Mouse (Mus musculus) spleen, postnatal 36 days (tissue): ENCODE results near the gene Prkch.

Experiments
- DNase-seq, 2 experiments: peaks; one replicate each; pipeline ENCODE4 v3.0.0; 2022; ENCODE audit warnings: low spot score in 2 of 2, mixed read lengths in 1 of 2

Prkch gene

DNA sequence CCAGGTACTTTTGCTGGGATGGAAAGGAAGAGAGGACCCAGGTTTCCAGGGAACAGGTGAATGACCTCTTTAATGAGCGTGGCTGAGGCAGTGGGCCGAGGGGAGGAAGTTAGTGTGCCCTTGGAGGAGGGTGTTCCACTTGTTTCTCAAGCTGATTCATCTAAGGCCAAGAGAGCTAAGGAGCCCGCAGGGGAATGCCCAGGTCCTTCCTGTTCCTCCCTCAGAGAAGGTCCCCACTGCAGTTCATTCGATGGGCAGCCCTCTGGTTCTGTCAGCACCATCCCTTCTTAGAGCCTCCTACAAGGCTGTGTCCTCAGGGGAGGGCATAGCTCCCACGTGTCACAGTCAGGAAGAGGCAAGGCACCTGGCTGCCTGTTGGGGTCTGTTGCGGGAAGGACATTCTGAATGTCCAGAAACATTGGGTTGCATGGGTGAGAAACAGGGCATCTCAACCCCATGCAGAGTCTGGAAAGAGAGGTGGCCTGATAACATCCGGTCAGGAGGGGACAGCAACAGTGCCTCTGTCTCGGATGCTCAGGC lies 26.3 kb downstream of the Prkch start:
- no peak for DNase-seq

DNA sequence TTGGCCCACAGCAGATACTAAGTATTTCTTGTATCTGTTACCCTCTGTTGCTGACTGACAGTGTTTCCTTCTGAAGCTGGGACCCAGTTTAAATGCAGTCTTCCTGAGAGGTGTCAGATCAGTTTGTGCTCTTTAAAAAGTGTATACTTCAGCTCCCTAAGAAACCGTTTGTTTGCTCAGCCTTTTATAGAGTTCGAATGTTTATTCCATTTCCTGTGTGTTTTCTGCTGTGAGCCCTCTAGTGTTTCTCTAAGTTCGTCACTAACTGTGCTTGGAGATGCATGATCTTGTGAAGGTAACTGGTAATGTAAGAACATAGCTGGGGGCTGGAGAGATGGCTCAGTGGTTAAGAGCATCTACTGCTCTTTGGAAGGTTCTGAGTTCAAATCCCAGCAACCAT lies 27.1 kb downstream of the Prkch start:
- no peak for DNase-seq

DNA sequence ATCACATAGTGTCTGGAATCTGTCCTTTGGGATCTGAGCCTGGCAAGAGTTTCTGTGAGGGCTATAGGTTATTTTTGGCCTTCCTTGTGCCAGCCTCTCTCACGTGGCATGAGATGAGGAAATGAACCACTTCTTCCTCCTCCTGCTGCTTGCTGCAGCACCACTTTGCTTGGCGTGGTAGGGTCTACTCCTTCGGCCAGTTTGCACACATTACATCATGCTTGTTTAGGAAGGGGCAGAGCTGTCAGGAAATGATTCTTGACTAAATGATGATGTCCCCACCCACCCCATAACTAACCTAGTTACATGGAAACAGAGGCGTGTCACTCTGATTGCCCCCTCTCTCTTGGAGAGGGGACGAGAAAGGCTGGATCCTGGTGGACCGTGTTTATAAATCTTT lies 28.6 kb downstream of the Prkch start:
- DNase-seq: no peak

DNA sequence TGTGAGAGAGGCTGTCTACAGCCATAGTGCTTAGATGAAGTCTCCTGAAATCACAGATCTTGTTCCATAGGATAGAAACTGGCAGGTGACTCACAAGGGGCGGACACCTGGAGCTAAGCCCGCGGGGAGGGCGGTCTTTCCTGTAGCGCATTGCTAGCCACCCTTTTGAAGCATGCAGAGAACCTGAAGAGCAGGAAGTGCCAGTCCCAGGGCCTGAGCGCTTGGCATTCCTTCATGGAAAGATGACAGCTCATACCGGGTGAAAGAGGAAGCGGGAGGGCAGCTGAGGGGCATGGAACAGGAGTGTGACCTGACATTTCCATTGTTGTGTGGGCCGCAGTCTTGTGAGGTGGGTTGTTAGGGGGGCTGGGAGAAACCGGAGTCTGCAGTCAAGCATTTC lies 33.1 kb downstream of the Prkch start:
- no peak for DNase-seq

DNA sequence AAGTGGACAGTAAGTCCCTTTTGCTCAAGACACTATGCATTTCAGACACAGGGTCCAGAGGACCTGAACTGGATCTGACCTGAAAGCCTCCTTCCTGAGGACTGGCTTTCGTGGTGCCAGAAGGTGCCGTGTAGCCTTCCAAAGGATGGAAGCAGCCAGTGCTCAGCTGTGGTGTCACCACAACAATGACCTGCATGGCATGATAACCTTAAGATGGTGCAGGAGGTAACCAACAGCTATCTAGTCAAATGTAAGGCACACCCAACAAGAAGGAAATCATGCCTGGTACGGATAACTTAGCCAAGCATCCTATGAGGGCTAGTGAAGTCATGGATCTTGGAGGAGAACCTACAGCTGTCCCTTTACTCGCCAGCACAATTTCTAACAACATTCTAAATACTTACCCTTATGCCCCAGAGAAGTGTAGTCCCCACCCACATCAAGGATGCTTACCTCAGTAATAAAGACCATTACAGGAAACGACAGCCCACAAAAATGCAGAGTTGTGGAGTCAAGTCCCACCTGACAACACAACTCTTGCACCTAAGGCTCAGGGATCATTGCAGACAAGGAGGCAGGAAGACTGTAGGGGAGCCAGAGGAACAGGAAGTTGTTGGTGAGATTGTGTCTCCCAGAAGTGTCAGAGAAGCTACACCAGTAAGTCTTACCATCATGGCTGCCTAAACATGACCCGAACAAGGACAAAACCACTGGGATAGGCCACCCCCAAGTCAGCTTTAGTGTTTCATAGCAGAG lies 40.9 kb downstream of the Prkch start:
- DNase-seq: no peak

DNA sequence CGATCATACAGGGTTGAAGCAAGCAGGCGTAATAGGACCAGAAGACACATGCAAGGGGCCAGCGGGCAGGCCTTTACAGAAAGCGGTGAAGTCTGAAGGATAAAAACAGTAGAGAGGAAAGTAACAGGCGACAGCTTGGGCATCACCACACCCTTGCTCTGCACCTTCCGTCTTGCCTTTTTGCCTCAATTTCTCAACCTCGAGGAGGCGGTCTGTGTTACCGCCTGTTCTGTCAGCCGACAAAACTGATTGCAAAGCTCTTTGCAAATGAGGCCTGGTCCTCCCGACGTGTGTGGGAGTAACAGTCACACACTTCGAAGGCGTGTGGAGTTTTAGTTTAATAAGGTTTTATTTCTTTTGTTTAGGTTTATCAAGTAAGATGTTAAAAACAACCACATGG lies 43.3 kb downstream of the Prkch start:
- DNase-seq: no peak

DNA sequence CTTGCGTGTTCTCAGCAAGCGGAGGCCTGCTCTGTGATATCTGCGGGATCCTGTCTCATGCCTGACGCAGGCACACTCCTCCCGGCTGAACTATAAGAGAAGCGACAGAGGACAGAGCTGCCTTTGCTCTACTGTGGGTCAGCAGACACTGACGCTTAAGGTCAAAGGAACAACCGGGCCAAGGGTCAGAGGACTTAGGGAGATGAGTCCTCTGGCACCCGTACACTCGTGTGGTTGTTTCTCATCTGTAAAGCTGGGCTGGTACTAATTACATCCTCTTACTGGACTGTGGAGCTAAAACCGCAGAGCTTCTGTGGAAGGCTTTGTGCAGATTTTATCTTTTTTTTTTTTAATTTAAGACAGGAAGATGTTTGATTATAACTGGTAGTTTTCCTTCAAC lies 46.0 kb downstream of the Prkch start:
- DNase-seq: no peak

DNA sequence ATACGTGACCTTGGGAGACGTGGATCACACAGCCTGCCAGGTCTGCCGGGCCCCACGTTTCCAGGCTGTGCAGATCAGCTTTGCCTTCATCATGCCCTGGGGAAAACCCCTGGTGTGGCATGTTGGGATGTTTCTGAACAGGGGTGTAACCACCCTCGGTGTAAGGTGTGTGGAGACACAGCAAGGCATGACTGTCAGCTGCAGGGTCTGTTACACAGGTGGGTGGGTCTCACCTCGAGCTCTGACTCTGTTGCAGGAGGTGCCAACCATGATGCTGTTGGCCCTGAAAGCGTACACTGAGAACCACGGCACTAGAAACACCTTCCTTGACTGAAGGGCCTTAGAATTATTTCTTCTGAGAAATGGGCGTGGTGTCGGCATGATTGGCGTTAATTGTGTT lies 46.6 kb downstream of the Prkch start:
- DNase-seq: no peak

DNA sequence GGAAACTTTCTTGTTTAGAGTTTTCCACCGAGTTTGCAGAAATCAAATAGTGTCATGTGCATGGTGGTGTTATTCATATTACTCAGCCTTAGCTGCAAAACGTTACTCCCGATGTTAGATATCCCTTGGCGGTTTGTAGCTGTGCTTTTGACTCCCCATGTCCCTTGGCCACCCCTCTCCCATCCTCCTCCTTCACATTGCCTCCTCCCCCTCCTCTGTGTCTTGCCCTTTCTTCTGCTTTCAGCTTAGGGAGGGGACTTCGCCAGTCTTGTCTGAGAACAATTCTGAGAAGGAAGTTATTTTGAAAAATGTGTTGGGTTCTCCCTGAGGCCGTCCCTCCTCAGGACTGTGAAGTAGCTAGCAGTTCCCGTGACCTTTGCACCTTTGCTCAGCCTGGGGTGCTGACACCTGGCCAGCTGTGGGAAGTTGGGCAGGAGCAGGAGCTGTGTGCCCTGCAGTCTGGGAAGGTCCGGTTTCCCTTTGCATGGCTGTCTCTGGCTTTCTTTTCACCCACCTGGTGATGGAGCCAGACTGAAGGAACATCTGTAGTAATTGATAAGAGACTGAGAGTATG lies 48.2 kb downstream of the Prkch start:
- no peak for DNase-seq

DNA sequence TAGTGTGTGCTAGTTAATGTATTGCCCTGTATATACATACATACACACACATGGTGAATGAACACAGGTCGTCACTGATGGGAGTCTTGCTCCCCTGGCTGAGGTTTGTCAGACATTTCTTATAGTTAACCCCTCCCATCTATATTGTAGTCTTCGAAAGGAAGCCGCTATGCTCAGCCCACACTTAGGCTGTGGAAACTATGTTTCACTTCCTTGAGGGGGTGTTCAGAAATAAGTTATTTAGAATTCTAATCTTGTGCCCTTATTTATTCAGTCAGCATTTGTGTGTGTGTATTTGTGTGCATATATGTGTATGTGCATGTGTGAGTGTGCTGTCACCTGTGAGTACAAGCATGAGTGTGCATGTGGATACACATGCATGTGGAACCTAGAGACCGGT lies 49.1 kb downstream of the Prkch start:
- no peak for DNase-seq

DNA sequence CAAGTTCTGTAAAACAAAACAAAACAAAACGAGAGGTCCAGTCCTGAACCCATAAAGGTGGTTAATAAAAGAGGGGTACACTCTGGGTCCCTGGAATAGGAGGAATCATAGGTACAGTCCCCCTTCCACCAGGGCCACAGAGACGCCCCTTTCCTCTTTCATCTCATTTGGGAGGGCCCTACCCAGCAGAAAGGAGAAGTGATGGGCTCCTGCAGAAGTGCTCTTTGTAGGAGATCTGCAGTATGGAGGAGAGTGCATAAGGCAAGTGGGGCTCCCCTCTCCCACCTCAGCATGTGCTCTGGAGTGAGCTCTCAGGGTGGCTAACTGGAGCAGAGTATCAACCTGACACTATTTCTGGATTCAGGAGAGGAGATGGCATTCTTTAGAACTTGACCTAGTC lies 55.0 kb downstream of the Prkch start:
- DNase-seq: no peak

DNA sequence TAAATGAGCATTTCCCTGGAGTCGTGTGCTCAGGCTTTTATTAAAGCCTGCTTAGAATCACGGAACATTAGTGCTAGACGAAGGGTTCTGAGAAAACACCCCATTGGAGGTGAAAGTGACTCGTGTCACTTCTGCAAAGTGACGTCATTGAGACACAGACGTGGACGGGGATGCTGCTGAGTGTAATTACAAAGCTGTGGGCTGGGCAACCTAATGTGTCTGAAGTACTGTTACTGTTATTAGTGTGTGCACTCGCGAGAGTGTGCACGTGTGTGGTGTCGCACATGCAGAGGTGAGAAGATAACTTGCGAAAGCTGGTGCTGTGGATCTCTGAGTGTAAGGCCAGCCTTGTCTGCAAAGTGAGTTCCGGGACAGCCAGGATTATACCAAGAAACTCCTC lies 56.6 kb downstream of the Prkch start:
- DNase-seq: no peak

DNA sequence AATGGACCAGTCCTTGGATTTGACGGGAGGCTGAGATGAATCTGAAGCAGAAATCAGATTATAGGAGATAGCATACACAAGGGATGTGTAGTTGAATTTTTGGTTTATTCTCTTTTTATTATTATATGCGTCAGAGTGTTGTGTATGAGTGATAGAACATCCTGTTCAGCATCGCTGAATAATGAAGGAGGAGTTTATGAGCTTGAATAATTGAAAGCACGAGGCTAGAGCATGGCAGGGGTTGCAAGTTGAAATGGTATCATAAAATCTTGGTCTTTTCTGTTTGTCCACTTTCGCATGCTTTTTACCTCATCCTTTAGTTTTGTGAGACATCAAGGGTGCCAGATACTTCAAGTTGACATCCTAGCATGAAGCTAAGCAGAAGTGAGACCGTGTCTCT lies 60.6 kb downstream of the Prkch start:
- DNase-seq: no peak

DNA sequence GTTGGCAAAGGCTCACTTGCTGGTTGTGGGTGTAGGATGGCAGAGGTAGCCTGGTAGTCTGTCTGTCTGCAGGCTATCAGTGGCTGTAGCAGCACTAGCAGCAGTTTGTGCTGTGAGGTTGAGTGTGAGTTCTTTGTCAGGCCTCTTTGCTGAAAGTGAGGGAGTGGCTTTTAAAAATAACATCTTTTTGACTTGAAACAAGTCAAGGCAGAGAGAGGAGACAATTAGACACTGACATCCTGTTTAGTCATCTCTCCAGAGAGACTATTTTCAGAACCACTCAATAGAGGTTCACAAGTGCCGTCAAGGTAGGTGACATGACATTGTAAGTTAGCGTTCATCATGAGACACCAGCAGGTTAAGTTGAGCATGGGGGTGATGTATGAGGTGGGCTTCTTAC lies 63.1 kb downstream of the Prkch start:
- DNase-seq: no peak

DNA sequence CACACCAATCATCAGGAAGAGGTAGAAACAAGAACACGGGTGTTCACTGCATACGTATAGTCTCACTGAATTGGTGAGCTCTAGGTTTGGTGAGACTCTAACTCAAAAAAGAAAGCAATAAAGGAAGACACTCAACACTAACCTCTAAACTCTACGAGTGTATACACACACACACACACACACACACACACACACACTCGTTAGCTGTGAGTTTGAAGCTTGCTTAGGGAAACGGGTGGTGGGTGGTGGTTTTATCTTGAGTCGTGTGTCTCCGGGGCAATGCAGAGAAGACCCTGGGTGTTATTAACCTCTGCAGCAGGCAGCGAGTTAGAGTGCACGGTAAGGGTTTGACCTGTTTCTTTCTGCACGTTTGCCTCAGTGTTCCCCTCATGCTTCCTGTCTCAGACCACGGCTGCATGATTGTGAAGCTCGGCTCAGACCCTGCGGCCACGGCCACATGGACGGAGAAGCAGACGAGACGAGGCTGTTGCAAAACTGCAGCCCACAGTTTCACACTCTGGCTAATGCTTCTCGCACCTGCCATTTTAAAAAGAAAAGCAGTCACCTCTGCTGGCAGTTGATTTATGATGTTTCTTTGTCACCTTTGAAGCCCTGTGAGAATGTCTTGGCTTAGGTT lies 72.1 kb downstream of the Prkch start:
- DNase-seq: peak; percentile 6 to 32

DNA sequence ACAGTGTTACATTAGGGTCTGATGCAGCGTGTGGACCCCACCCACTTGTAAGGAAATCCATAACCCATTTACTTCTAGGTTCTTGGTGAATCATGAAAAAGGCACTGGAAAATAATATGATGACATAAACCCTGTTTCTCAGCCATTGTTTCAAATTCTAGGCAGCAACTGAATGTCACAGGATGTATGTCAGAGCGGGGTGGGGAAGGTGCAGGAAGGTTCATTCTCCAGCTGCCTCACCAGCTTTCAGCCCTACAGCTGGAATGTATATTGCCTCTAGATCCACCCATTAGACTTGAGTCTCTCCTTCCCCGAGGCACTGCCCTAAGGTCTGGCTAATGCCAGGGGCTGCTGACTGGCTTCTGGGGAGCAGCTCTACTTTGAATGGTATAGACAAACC lies 78.8 kb downstream of the Prkch start:
- no peak for DNase-seq

DNA sequence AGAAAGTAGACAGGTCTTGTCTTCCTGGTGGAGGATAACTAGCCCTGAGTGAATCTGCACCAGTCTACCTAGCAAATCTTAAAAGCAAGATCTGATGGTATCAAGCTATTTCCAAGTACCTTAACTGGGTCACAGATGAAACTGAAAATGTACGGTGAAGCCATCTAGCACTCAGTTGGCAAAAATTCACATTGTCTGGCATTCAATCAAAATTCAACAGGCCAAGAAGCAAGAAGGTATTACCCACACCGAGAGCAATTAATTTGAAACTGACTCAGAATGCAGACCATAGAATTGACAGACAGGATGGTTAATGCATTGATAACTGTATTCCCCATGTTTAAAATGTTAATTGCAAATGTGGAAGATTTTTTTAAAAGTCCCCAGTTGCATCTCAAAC lies 82.1 kb downstream of the Prkch start:
- no peak for DNase-seq

DNA sequence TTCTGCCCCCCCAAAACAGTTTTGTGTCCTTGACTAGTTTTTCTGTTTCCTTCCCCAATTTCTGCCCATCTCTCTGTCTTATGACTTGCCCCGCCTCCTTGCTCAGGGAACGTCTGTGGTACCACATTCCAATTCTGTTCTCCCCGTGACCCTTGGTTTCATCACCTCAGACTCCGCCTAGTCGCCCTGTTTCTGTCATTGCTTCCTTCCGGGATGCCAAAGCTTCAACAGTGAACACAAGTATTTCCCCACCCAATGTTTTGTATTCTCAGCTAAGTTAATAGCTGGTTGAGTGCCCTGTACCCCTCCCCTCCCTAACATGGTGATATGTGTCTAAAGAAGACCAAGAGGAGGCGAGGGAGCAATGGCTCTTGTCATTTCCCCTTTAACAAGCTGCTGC lies 83.0 kb downstream of the Prkch start:
- DNase-seq: no peak

DNA sequence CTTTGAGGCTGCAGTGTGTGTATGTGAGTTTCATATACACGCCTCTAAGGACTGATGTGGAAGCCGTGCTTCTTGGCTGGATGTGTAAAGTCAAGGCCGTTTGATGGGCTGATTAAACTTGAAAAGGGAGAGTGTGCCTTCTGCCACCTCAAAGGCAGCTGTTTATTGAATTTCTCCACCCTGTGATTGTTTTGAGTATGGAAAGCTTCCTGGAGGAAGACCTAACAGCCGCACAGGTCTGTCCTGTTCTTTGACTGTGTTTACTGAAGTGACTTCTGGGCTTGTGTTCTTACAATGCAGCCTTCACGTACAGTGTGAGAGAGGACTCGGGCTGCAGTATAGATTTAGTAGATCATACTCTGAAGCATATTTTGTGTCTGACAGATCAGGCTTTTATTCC lies 86.1 kb downstream of the Prkch start:
- no peak for DNase-seq

DNA sequence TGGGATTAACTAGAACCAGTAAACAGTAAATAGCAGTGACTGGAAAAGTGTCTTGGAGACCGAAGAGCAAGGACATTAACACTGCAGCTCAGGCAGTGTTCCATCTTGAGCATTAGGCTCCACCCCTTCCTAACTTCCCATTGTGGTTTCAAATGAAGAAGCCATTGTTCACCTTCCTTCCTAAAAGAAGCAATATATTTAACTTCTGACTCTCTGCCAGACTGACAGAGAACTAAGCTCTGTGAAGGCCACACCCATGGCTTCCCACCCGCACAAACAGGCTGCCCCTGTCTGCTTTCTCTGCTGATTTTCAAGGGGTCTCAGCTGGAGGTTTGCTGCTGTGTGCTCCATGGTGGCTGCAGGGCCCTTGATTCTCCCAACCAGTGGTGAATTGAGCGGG lies 86.9 kb downstream of the Prkch start:
- no peak for DNase-seq

DNA sequence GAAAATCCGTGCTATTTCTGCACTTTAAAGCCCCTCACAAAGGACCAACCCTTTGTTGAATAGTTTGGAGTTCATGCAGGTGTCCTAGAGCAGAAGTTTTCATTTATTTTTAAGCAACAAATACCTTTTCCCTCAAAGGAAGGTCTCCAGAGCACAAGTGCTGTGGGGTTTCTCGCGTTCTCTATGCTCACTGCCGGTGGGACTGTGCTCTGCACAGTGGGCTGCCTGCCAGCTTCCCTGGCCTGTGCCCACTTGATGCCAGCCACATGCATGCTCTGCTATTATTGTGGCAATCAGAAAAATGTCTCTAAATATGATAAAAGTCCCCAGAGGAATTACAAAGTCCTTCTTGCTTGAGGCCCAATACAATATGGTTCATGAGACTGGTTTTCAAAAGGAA lies 87.4 kb downstream of the Prkch start:
- DNase-seq: no peak

DNA sequence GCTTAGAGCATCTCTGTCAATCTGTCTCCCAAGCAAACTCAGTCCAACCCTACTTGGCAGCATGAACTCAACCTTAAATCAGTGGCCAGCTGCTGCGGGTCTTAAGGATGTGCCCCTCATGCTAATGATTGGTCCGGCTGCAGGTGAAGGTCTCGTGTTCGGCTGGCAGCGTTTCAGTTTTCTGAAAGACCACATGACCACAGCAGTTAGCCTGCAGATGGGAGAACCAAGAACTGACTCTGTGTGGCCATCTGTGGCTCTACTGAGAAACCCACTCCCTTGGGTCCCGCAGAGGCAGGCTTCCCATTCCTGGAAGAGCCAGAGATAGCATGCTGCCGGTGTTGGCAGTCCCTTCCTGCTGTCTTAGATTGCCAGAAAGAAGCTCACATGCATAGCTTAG lies 89.2 kb downstream of the Prkch start:
- no peak for DNase-seq

DNA sequence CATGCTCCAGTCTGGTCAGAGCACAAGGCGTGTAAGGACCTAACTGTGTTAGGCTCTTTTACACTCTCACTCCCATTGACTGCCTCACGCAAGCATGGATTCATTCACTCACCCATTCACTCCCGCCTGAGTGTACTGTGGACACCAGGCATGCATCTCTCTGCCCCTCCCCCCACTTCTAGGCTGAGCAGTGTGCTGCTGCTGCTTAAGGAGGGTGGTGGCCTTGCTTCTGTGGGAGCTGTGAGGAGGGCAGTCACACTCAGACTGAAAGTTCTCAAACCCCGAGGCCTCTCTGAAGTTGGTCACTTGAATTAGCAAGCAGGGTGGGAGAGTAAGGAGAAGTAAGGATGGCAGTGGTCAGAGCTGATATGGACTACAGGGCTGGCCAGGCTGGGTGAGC lies 90.6 kb downstream of the Prkch start:
- DNase-seq: no peak
